Mouse (Mus musculus): ENCODE measurements around the gene Cxcl1. TPM values are rescaled to one million over a fixed set of nuclear protein-coding genes. Genes with fewer than 3 reads are reported as not detected.

The Cxcl1 gene
- polyA plus RNA-seq, 1 experiment from 2014 or later, result 0.75 TPM

Other genes with a start within 250 kb of the Cxcl1 start
- gene Cxcl5, start 131.9 kb upstream of the Cxcl1 start, polyA plus RNA-seq (2015; fragmentation: Nextera tagmentation; extraction: Ambion mirVana), result 0.14 TPM in 1 of 2 replicates, not detected in the other
- gene Ppbp, start 122.7 kb upstream of the Cxcl1 start, polyA plus RNA-seq (2015; fragmentation: Nextera tagmentation; extraction: Ambion mirVana), result 1.5 and 1.9 TPM in 2 replicates
- 39.7 and 44.8 TPM in 2 replicates for gene Pf4, start 118.8 kb upstream of the Cxcl1 start, polyA plus RNA-seq (2015; fragmentation: Nextera tagmentation; extraction: Ambion mirVana)
- gene Cxcl3, start 105.1 kb upstream of the Cxcl1 start, polyA plus RNA-seq (2015; fragmentation: Nextera tagmentation; extraction: Ambion mirVana), result not detected in 2 replicates
- 0.61 TPM in 1 of 2 replicates, not detected in the other for gene Cxcl15, start 96.7 kb upstream of the Cxcl1 start, polyA plus RNA-seq (2015; fragmentation: Nextera tagmentation; extraction: Ambion mirVana)
- 0.10 TPM in 1 of 2 replicates, not detected in the other for gene Cxcl2, start 12.6 kb downstream of the Cxcl1 start, polyA plus RNA-seq (2015; fragmentation: Nextera tagmentation; extraction: Ambion mirVana)
- 40.0 and 41.5 TPM in 2 replicates for gene Mthfd2l, start 39.9 kb downstream of the Cxcl1 start, polyA plus RNA-seq (2015; fragmentation: Nextera tagmentation; extraction: Ambion mirVana)
- gene Epgn, start 136.2 kb downstream of the Cxcl1 start, polyA plus RNA-seq (2015; fragmentation: Nextera tagmentation; extraction: Ambion mirVana), result 0.09 and 0.11 TPM in 2 replicates
- not detected in 2 replicates for gene Ereg, start 183.4 kb downstream of the Cxcl1 start, polyA plus RNA-seq (2015; fragmentation: Nextera tagmentation; extraction: Ambion mirVana)
- 0.19 and 0.39 TPM in 2 replicates for gene Areg, start 248.4 kb downstream of the Cxcl1 start, polyA plus RNA-seq (2015; fragmentation: Nextera tagmentation; extraction: Ambion mirVana)